Mouse (Mus musculus) brown adipose tissue, adult 24 weeks (tissue): ENCODE results near the gene Msx1. TPM values are rescaled to one million over a fixed set of nuclear protein-coding genes. Genes with fewer than 3 reads are reported as not detected.
"Not testable (repeated sequence)": the region's sequence is repeated elsewhere in the genome, so short reads cannot be mapped to it uniquely, and the experiment has no call there.

ENCODE experiments used
- H3K27ac ChIP-seq: fragments of 200-500 bp; replicated peaks from 2 replicates; pipeline ENCODE4 v1.5.1; 2012; ENCODE audit warnings: low read depth, mild to moderate bottlenecking, low read length
- H3K4me1 ChIP-seq: fragments of 200-500 bp; 2 replicates; pipeline ENCODE4 v1.6.1; 2012; ENCODE audit warnings: low read length, mixed read lengths; ENCODE audit not compliant: control insufficient read depth, insufficient read depth, insufficient read length
- H3K4me3 ChIP-seq: fragments of 200-500 bp; 2 replicates; pipeline ENCODE4 v1.5.1; 2012; ENCODE audit warnings: low read depth, mild to moderate bottlenecking, low read length, moderate library complexity; ENCODE audit not compliant: insufficient read depth
- polyA plus RNA-seq: library from polyadenylated mRNA; stranded (reverse); fragments of >200 nt; gene quantifications from 2 replicates; pipeline ENCODE4 v1.2.4, GENCODE M21; 2012; ENCODE audit not compliant: missing spikeins, insufficient read depth, insufficient read length

The Msx1 gene
- 1.8 and 2.9 TPM in 2 replicates for polyA plus RNA-seq

DNA sequence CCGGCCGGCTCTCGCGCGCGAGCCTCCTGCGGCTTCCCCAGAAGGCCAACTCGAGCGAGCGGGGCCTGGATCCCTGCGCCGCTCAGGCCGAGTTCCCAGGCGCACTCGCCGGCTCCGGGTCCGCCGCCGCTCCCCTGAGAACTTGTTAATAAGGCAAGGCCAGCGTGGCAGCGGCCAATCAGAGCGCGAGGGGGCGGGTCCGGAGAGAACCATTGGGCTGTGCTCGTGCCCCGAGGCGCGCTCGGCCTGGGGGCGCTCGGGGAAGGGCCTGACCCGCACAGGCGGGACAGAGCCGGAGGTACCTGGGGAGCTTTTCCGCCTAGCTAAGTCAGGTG, at the start of gene Msx1:
Gene Msx1 (minus strand): TSS at position 123 of the 335 bp plus-strand sequence.
- Histone ChIP-seq H3K4me3 (peak within 1 kb of the TSS; percentile 87), H3K27ac (peak within 1 kb of the TSS; percentile 72), H3K4me1 (peaks cover 3% of the 10 kb centered on the region; the same call in 1 of the 2 replicates)

DNA sequence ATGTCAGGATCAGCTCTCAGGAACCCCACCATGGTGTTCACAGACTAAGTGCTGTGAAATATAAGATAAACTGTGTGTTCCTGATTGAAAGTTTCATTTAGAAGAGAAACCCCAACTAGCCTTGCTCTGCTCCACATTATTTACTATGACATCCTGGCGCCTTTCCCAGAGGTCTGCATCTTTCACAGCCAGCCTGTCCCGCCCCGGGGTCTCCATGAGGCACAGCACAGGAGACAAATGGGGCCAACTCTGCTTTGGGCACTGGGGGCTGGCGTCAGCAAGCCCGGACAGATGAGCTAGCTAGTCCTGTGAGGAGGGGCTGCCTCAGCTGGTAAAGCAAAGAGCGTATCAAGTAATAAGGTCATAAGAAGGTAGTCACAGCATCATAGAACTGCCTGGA, 41.1 kb upstream of the Msx1 start:
- Histone ChIP-seq H3K27ac (no peak overlapping the region), H3K4me3 (no peak overlapping the region), H3K4me1 (no peaks in the 10 kb centered on the region)

- Histone ChIP-seq H3K4me1 (no peaks in the 10 kb centered on the region), H3K4me3 (no peak overlapping the region), H3K27ac (no peak overlapping the region)
Observed at GRCm38 (mm10) chr5:37864309-37864708, 39.9 kb upstream of the Msx1 start.

- Histone ChIP-seq H3K27ac (no peak overlapping the region), H3K4me1 (no peaks in the 10 kb centered on the region), H3K4me3 (no peak overlapping the region)
Observed at GRCm38 (mm10) chr5:37860846-37861245, 36.5 kb upstream of the Msx1 start.

DNA sequence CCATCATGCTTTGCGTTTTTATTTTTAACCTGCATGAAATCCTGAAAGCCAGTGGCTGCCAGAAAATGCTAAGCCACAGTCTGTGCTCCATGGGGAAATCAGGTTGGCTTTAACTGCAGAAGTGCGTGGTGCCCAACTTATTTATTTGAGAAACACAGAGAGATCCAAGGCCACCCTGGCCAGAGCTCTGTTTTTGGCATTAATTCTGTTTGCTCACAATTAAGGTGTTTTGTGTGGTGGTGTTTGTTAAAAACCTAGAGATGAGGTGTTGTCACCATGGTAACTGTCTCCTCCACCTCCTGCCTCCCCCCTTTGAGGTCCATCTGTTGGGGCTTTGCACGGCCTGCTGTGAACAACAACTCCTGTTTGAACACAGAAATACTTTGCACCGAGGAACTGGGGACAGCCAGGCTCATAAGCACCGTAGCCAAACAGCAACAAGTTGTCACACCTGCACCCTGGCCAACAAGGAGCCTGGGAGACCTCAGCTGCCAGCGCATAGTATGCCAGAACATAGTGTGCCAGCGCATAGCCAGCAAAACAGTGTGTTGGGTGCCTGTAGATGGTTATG, 35.9 kb upstream of the Msx1 start:
- Histone ChIP-seq H3K4me3 (no peak overlapping the region), H3K27ac (no peak overlapping the region)

GRCm38 (mm10) chr5:37857763-37858545, 33.6 kb upstream of the Msx1 start:
- Histone ChIP-seq H3K27ac (no peak overlapping the region), H3K4me3 (no peak overlapping the region), H3K4me1 (no peaks in the 10 kb centered on the region)

More for the DNA sequence above, 35.9 kb upstream of the Msx1 start:
- H3K4me1 ChIP-seq = no peaks in the 10 kb centered on the region

GRCm38 (mm10) chr5:37856057-37856456, 31.7 kb upstream of the Msx1 start:
- H3K27ac ChIP-seq = no peak overlapping the region
- no peaks in the 10 kb centered on the region for H3K4me1 ChIP-seq
- no peak overlapping the region for H3K4me3 ChIP-seq

GRCm38 (mm10) chr5:37854233-37854632, 29.9 kb upstream of the Msx1 start:
- Histone ChIP-seq H3K4me1 (no peaks in the 10 kb centered on the region), H3K27ac (no peak overlapping the region), H3K4me3 (no peak overlapping the region)

GRCm38 (mm10) chr5:37851305-37851982, 27.1 kb upstream of the Msx1 start:
- Histone ChIP-seq H3K4me3 (no peak overlapping the region), H3K4me1 (no peaks in the 10 kb centered on the region), H3K27ac (no peak overlapping the region)

DNA sequence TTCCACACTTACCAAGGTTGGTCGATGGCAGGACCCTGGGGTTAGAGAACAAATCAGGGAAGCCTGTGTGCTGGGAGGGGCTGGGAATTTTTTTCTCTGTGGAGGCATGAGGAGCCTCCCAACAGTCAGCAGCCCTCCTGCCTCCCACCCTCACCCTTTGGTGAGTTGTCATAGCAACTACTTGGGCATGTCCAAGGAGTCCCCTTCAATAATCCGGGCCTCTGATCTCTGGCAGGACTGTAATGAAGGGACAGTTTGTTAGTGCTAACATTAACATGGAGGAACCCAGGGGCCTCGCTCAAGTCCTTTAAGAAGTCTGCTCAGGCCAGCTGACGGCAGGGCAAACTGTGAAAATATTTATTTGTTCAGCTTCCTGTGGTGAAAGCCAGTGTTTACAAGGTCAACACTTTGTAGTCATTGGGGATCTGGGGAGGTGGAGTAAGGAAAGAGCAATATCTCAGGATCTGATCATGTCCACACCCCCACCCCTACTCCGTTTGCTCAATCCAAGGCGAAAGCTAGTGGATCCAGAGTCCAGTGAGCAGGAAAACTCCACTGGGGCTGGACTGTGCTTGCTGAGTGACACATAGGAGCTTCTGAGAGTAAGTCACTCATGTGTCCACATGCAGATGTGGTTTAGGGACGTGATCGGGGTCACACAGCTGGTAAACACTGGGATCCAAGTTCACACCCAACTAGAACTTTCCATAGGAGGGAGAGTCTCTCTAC, 24.8 kb upstream of the Msx1 start:
- Histone ChIP-seq H3K27ac (no peak overlapping the region), H3K4me3 (no peak overlapping the region), H3K4me1 (no peaks in the 10 kb centered on the region)

- no peak overlapping the region for H3K4me3 ChIP-seq
- H3K27ac ChIP-seq = no peak overlapping the region
- H3K4me1 ChIP-seq = no peaks in the 10 kb centered on the region
Observed at GRCm38 (mm10) chr5:37836267-37836646, 11.9 kb upstream of the Msx1 start.

DNA sequence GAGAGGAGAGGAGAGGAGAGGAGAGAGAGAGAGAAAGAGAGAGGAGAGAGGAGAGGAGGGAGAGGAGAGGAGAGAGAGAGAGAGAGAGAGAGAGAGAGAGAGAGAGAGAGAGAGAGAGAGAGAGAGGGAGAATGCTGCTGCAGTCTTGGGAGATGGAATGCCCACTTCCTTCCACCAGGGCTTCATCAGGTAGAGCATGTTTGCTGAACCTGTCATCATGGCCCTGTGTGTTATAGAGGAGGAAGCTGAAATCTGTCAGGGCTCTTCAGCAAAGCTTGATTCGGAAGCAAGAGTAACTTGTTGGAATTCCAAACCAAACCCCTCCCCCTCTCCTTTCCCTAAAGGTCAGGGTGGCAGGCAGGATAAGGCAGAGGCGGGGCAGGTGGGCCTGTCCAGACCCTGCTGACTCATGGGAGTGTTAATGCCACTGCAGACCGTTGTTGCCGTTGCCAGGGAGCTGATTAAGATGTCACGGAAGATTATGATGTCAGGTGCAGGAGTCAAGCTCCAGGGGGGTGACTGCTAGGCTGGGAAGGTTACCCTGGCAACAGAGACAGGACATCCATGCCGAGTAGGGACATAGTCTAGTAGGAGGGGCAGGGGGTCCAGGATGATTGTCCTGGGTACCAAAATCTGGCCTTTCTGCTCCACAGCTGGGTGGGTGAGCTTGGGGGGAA, 11.3 kb upstream of the Msx1 start:
- H3K4me1 ChIP-seq = no peaks in the 10 kb centered on the region

GRCm38 (mm10) chr5:37832766-37833165, 8.4 kb upstream of the Msx1 start:
- Histone ChIP-seq H3K27ac (no peak overlapping the region), H3K4me3 (no peak overlapping the region), H3K4me1 (no peaks in the 10 kb centered on the region)

More for the DNA sequence above, 11.3 kb upstream of the Msx1 start:
- Histone ChIP-seq H3K27ac (no peak overlapping the region), H3K4me3 (no peak overlapping the region)

GRCm38 (mm10) chr5:37832031-37832430, 7.6 kb upstream of the Msx1 start:
- H3K27ac ChIP-seq = no peak overlapping the region
- H3K4me1 ChIP-seq = 0 out of 2 replicates have a peak, but pooled peaks cover 2% of the 10 kb centered on the region
- H3K4me3 ChIP-seq = no peak overlapping the region

- H3K4me1 ChIP-seq, H3K4me3 ChIP-seq, H3K27ac ChIP-seq: not testable (repeated sequence)
Observed at GRCm38 (mm10) chr5:37830436-37830835, 6.1 kb upstream of the Msx1 start.
